Mouse (Mus musculus) right cerebral cortex, postnatal 10 days (tissue): ENCODE data around the gene Defb42.
A peak's percentile ranks its signal among the peaks of the same experiment; 100 is the strongest.

ENCODE experiments used
- DNase-seq, 2 experiments: peaks; one replicate each; pipeline ENCODE4 v3.0.0; 2021; ENCODE audit warnings: low spot score in 2 of 2

Defb42 gene

GRCm38 (mm10) chr14:63046691-63047090 is at the start of gene Defb42:
TSS of gene Defb42 (plus strand) at chr14:63046991.
- no peak for DNase-seq

DNA sequence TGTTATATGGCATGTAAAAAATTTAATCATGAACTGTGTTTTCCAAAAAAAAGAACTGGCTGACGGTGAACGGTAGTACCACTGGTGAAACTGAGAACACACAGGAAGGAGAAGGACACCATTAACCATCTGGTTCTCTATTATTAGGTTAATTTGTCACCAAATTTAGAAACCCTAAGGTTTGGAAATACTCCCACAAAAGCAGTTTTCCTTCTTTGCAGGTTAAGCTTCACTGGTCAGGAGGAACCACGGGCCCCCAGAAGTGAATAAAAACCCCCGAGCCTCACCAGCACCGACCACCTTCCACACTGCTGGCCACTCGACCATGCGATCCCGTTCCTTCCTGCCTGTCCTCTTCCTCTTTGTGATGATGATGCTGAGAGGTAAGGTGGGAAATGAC is 49.0 kb upstream of the Defb42 start, which contains the start of gene Defb47:
TSS of gene Defb47 (plus strand) at position 301 of the 400 bp plus-strand sequence.
- no peak for DNase-seq

DNA sequence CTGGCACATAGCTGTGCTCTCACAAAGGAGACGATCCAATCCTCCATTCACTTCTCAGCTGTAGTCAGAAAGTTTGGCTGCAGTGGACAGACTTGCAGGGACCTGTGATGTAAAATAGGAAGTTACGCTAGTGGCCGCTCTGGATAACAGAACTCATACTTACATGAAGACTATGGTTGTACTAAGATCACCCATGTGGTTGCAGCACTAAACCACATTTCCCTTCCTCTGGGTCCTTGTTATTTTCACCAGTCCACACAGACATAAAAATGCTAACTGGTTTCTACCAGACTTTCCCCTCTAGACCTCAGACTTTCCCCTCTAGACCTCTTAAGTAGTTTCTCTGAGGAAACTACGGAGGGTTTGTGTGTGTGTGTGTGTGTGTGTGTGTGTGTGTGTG is 47.8 kb upstream of the Defb42 start:
- DNase-seq = no peak

DNA sequence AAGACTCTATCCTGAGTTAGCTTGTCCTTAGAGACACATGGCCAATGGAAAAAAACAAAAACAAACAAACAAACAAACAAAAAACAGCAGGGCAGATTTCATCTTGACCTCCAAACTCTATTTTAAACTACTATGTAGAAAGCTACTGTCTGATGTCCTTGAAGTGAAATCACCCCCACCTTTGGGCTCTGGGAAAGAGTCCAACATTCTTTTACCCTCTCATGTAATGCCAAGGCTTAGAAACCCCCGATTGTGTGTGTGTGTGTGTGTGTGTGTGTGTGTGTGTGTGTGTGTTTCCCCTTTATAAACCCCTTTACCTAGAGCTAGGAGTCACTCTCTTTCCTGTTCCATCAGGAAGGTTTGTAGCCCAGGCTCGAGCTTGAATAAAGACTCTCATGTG is 44.2 kb upstream of the Defb42 start:
- DNase-seq = no peak

DNA sequence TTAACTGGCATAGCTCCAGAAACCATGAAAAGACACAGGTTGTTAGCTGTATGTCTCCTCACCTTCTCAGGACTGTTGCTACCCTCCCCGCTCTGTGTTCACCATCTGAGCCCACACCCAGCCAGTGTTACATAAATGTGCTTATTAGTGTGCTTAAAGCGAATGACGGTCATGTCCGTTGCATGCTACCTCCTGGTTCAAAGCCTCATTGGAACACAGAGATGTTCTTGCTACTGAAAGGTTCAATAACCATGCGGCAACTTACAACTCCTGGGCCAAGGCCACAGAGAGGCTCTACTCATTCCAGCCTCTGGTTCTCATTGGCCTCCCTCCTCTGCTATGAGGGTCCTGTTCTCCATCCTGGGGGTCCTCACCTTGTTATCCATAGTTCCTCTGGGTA is 35.3 kb upstream of the Defb42 start, which contains the start of gene Defb43:
TSS of gene Defb43 (plus strand) at position 301 of the 400 bp plus-strand sequence.
- no peak for DNase-seq

DNA sequence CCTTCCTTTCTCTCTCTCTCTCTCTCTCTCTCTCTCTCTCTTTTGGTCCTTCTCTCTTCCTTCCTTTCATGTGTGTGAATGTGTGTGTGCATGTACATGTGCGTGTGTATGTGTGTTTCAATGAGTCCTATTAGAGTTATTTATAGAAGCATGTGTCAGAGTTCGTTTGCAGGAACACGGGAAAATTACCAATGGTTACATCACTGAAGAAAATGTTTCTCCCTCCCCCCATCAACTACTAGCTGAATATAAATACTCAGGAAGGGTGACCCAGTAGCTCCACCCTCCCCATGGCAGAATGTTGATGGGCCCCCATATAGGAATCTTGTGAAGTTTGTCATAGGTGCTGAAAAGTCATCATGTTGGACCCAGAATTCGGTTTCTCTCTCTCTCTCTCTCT is 33.7 kb upstream of the Defb42 start:
- DNase-seq = no peak

- DNase-seq = no peak
Observed at GRCm38 (mm10) chr14:63014667-63015066, 32.1 kb upstream of the Defb42 start.

DNA sequence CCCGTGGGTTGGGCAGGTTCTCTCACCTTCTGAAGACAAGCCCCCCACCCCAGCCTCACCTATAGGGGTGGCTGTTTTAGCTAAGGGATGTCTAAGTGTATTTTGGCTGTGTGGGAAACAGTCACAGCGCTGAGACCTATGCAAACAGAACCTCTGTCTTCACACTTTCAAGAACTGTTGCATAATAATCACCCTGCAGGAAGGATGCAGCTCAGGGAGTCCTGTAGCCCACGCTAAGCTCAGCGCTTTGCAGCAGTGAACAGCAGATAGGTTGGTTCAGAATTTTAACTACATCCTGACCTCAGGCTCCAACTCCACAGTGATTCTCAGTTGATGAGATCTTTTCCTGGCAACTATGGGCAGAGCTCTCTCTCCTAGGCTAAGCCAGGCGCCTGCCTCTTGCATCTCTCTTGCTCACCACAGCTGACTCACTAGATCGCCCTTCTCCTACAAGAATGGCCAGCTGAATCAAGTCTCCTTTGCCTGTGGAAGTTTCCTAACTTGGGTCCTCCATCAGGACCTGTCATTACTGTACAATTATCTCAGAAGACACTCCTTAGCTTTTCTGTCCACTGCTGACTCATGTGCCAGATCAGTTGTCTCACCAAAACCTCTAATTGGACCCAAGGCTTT is 26.2 kb upstream of the Defb42 start:
- no peak for DNase-seq

DNA sequence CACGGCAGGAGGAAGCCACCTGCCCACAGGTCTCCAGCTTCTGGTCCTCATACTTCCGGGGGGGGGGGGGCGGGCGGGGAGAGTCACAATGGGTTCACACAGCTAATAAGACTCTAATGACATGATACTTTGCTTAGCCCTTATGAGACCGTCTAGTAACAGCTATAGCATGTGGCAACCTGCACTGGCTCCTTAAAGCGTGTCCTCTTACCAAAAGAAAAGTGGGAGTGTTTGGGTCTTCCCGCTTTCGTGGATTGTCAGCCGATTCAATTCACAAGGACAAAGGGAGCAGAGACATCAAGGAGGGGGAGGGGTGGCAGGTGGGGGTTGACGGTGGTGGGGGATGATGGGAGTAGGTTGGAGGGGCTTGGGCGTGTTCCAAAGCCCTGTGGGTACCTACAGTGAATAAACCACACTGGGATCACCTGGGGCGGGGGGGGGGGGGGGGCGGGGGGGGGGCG is 3.1 kb downstream of the Defb42 start, which contains the start of gene Defb30:
TSS of gene Defb30 (minus strand) at position 51 of the 461 bp plus-strand sequence.
- DNase-seq = no peak

DNA sequence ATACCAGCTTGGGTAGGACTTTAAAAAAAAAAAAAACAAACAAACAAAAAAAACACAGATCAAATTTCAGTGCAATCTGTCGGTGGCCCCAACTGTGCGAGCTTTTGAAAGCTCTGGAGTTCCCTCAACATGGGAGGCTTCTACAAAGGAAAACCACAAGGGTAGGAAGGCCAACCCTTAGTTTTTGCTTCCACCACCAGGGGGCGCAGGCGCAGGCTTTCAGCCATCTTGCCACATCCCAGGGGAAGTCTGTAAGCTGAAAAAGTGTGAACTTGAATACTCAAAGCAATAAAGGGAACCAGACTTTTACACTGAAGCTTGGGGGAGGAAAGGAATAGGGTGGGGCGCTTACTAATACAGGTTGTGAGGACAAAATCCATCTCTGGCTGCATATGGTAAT is 4.0 kb downstream of the Defb42 start:
- peak in 1 of 2 experiments; percentile 59 for DNase-seq

DNA sequence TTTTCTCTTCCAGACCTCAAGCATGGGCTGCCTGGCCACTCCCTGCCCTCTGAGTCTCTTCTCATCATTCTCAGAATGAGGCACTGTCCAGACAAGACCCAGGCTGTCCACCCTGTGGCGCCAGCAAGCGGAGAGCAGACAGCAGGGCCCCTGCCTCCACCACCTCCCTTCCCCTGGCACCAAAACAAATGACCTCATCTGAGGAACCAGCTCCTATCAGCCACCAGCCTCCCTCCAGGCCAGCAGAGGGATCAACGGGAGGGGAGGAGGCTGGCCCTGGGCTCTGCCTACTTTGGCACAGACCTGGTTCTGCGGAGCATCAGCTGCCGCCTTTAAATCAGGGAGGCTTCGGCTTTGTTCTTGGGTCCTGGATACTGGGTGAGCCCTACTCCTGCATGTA is 7.9 kb downstream of the Defb42 start:
- peak; percentile 33 to 38 for DNase-seq

DNA sequence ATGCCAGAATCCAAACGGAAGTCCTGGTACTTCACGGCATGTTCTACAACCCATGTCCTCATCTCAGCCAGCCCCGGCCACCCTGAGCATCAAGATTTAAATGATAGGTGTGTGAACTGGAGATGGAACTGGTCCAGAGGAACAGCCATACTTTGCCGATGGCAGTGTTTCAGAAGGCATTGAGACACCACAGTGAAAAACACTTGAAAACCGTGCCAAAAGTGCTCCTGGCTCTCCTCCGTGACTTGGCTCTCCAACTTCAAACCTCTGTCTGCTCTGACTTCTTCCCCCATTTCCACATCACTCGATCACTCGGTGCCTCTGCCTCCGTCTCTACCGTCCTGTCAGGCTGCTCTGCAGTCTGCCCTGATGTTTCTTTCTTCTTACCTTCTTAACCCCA is 13.6 kb downstream of the Defb42 start:
- no peak for DNase-seq

DNA sequence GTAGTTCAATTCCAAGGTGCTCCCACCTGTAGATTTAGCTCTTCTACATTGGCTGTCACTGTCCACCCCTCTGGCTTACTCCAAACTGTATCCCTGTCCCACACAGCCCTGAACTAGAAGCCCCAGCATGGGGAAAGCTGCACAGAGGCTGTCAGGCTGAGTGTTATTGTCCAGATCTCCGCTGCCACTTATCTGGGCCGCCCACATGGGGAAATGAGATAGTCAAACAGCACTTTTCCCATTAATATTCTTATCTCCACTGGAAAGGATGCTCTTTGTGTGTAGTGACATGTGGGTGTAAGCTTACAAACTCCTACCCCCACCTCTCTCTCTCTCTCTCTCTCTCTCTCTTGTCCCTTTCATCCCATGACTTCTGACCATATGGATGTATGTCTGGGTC is 15.4 kb downstream of the Defb42 start:
- no peak for DNase-seq

DNA sequence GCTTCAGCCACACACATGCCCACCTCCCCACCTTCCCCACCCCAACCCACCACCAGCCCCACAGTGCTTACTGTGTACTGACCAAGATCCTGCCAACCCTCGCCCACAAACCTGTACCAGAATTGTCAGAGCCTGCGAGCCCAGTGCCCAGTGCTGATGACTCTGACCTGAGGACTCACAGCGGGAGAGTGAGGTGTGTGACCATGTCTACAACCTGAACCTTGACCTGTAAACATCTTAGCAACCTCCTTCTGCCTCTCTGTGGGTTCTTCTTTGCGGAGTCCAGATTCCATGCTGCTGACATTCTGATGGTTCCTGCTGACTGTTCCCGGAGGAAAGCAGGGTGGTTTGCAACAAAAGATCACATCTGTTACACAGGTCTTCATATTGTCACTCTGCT is 18.6 kb downstream of the Defb42 start:
- DNase-seq = no peak

DNA sequence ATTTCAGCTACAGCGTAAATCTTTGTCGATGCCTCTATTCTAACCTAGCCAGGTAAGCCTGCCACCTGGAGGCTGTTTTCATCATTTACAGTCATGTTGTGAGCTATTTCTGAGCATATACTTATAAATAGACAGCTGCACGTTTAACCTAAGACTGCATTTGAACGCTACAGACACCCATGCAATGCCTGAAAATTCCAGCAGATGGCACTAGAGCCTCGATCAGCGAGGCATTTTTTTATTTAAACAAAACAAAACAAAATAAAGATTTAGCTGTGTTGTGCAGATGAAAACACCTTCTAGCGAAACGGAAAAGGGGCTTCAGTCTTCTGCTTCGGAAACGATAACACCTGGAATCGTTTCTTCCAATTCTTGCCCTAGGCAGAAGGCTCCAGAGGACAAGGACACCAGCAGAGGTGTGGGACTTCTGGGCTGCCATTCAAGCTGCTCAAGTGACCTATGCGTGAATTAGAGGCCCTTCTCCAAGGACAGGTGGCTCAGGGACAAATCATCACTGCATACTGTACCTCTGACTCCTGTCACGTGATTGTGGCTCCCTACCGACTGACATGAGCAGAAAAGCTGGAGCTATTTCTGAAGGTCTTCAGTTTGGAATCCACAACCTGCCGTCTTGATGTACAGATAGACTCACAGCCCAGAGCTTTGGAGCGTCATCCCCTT is 20.0 kb downstream of the Defb42 start:
- peak; percentile 61 to 82 for DNase-seq

- no peak for DNase-seq
Observed at GRCm38 (mm10) chr14:63067708-63068107, 20.9 kb downstream of the Defb42 start.
